Mouse (Mus musculus) E14TG2a.4 (cell line): ENCODE data around the gene Slc22a14.

Source experiments
- H3K27me3 ChIP-seq: 2 replicates; pipeline ENCODE4 v1.6.1; 2014; ENCODE audit warnings: low read length, control low read depth; ENCODE audit not compliant: insufficient read depth
- H3K36me3 ChIP-seq: 2 replicates; pipeline ENCODE4 v1.6.1; 2014; ENCODE audit warnings: low read length, control low read depth; ENCODE audit not compliant: insufficient read depth
- H3K4me1 ChIP-seq: replicated peaks from 2 replicates; pipeline ENCODE4 v1.6.1; 2014; ENCODE audit warnings: low read depth, low read length, control low read depth
- H3K4me3 ChIP-seq: replicated peaks from 2 replicates; pipeline ENCODE4 v1.5.1; 2014; ENCODE audit warnings: mild to moderate bottlenecking, low read length
- H3K9me3 ChIP-seq: 2 replicates; pipeline ENCODE4 v1.6.1; 2014; ENCODE audit warnings: low read length, control low read depth
- CTCF ChIP-seq: conservative IDR thresholded peaks from 2 replicates; pipeline ENCODE4 v1.5.1; 2014; ENCODE audit warnings: low read length
- NANOG ChIP-seq: IDR thresholded peaks from 2 replicates; pipeline ENCODE4 v1.6.1; 2014; ENCODE audit warnings: borderline replicate concordance, low read length, mixed read lengths
- POU5F1 ChIP-seq: IDR thresholded peaks from 2 replicates; pipeline ENCODE4 v1.6.1; 2014; ENCODE audit warnings: low read length, borderline replicate concordance

The Slc22a14 gene

GRCm38 (mm10) chr9:119128436-119129181, 236.7 kb downstream of the Slc22a14 start:
- Histone ChIP-seq H3K36me3 (no peaks in the 10 kb centered on the region), H3K4me1 (peaks cover 7% of the 10 kb centered on the region), H3K4me3 (no peak overlapping the region), H3K9me3 (no peaks in the 10 kb centered on the region), H3K27me3 (0 out of 2 replicates have a peak, but pooled peaks cover 3% of the 10 kb centered on the region)
- TF ChIP-seq CTCF (no peak; the same call in 1 of the 2 replicates), NANOG (no peak), POU5F1 (no peak)

- Histone ChIP-seq H3K4me1 (peaks cover 20% of the 10 kb centered on the region), H3K36me3 (no peaks in the 10 kb centered on the region), H3K27me3 (peaks cover 3% of the 10 kb centered on the region), H3K4me3 (peak overlapping the region; percentile 37; the same call in 1 of the 2 replicates), H3K9me3 (no peaks in the 10 kb centered on the region)
- TF ChIP-seq POU5F1 (no peak), CTCF (no peak), NANOG (no peak)
These were observed 242.6 kb downstream of the Slc22a14 start for GRCm38 (mm10) chr9:119122596-119123369.

GRCm38 (mm10) chr9:119120168-119120560, 245.2 kb downstream of the Slc22a14 start:
- peaks cover 4% of the 10 kb centered on the region for H3K27me3 ChIP-seq
- H3K4me1 ChIP-seq = peaks cover 21% of the 10 kb centered on the region
- no peaks in the 10 kb centered on the region for H3K36me3 ChIP-seq
- TF ChIP-seq CTCF = no peak
- TF ChIP-seq NANOG = no peak
- no peak for TF ChIP-seq POU5F1
- H3K9me3 ChIP-seq = no peaks in the 10 kb centered on the region
- no peak overlapping the region for H3K4me3 ChIP-seq
